Mouse (Mus musculus) erythroblast, embryonic 14.5 days (primary cell): ENCODE results near the gene Fblim1. TPM values are rescaled to one million over a fixed set of nuclear protein-coding genes. Genes with fewer than 3 reads are reported as not detected.
"Not testable (repeated sequence)": the region's sequence is repeated elsewhere in the genome, so short reads cannot be mapped to it uniquely, and the experiment has no call there.

ENCODE experiments used
- H3K27me3 ChIP-seq: 2 replicates; pipeline ENCODE4 v1.6.1; 2012; ENCODE audit warnings: inconsistent platforms; ENCODE audit not compliant: control insufficient read depth
- H3K36me3 ChIP-seq: 2 replicates; pipeline ENCODE4 v1.6.1; 2012; ENCODE audit warnings: mild to moderate bottlenecking, inconsistent platforms; ENCODE audit not compliant: control insufficient read depth
- H3K4me1 ChIP-seq: 2 replicates; pipeline ENCODE4 v1.6.1; 2012; ENCODE audit warnings: inconsistent platforms; ENCODE audit not compliant: control insufficient read depth
- H3K4me3 ChIP-seq: replicated peaks from 2 replicates; pipeline ENCODE3; 2012; ENCODE audit warnings: moderate library complexity, mild to moderate bottlenecking, inconsistent platforms
- H3K9me3 ChIP-seq: 2 replicates; pipeline ENCODE4 v1.6.1; 2012; ENCODE audit warnings: low read length, inconsistent platforms, mixed read lengths; ENCODE audit not compliant: control insufficient read depth
- GATA1 ChIP-seq: IDR thresholded peaks from 2 replicates; pipeline ENCODE4 v1.6.1; 2012; ENCODE audit warnings: low read length, inconsistent platforms, mixed read lengths
- TAL1 ChIP-seq: IDR thresholded peaks from 3 replicates; pipeline ENCODE4 v1.6.1; 2012; ENCODE audit warnings: low read length, inconsistent platforms, mixed read lengths
- polyA plus RNA-seq: library from polyadenylated mRNA; stranded (reverse); fragments of >175 nt; gene quantifications from 2 replicates; pipeline ENCODE4 v1.2.3, GENCODE M21; 2012

The Fblim1 gene
- polyA plus RNA-seq, 1 experiment, result 0.02 TPM

- H3K9me3 ChIP-seq, result no peaks in the 10 kb centered on the region
Measured at GRCm38 (mm10) chr4:141566187-141566586, 39.7 kb downstream of the Fblim1 start.

GRCm38 (mm10) chr4:141565325-141565724 is 40.6 kb downstream of the Fblim1 start:
- no peaks in the 10 kb centered on the region for H3K36me3 ChIP-seq
- no peak overlapping the region for H3K4me3 ChIP-seq
- peaks cover 1% of the 10 kb centered on the region for H3K4me1 ChIP-seq
- H3K9me3 ChIP-seq, result no peaks in the 10 kb centered on the region
- TF ChIP-seq GATA1 (no peak), TAL1 (no peak)
- H3K27me3 ChIP-seq, result no peaks in the 10 kb centered on the region

More at GRCm38 (mm10) chr4:141566187-141566586, 39.7 kb downstream of the Fblim1 start:
- no peak for TF ChIP-seq TAL1
- TF ChIP-seq GATA1, result no peak
- Histone ChIP-seq H3K4me1 (no peaks in the 10 kb centered on the region; the same call in 1 of the 2 replicates), H3K36me3 (no peaks in the 10 kb centered on the region), H3K4me3 (no peak overlapping the region), H3K27me3 (no peaks in the 10 kb centered on the region)

- no peak overlapping the region for H3K4me3 ChIP-seq
- TF ChIP-seq TAL1 (no peak), GATA1 (no peak)
- no peaks in the 10 kb centered on the region for H3K9me3 ChIP-seq
- H3K27me3 ChIP-seq, result no peaks in the 10 kb centered on the region
- peaks cover 8% of the 10 kb centered on the region for H3K4me1 ChIP-seq
- no peaks in the 10 kb centered on the region for H3K36me3 ChIP-seq
Measured at GRCm38 (mm10) chr4:141564660-141565059, 41.2 kb downstream of the Fblim1 start.

GRCm38 (mm10) chr4:141564209-141564608 is 41.7 kb downstream of the Fblim1 start:
- no peaks in the 10 kb centered on the region for H3K9me3 ChIP-seq
- H3K27me3 ChIP-seq, result no peaks in the 10 kb centered on the region
- no peak overlapping the region for H3K4me3 ChIP-seq
- TF ChIP-seq GATA1 (no peak), TAL1 (no peak)
- H3K4me1 ChIP-seq, result peaks cover 12% of the 10 kb centered on the region
- H3K36me3 ChIP-seq, result no peaks in the 10 kb centered on the region

GRCm38 (mm10) chr4:141562281-141562680 is 43.6 kb downstream of the Fblim1 start:
- H3K27me3 ChIP-seq, result no peaks in the 10 kb centered on the region
- no peaks in the 10 kb centered on the region for H3K9me3 ChIP-seq
- no peak overlapping the region for H3K4me3 ChIP-seq
- peaks cover 32% of the 10 kb centered on the region for H3K4me1 ChIP-seq
- no peaks in the 10 kb centered on the region for H3K36me3 ChIP-seq
- TF ChIP-seq GATA1 (no peak), TAL1 (no peak)

- not testable (repeated sequence) for H3K4me3 ChIP-seq, H3K9me3 ChIP-seq, H3K27me3 ChIP-seq, H3K36me3 ChIP-seq
- H3K4me1 ChIP-seq, result peaks cover 32% of the 10 kb centered on the region
Measured at GRCm38 (mm10) chr4:141561331-141561919, 44.5 kb downstream of the Fblim1 start.

GRCm38 (mm10) chr4:141559898-141560263 is 46.0 kb downstream of the Fblim1 start:
- H3K36me3 ChIP-seq, result no peaks in the 10 kb centered on the region
- H3K4me1 ChIP-seq, result peaks cover 32% of the 10 kb centered on the region
- no peak for TF ChIP-seq TAL1
- TF ChIP-seq GATA1, result no peak
- no peaks in the 10 kb centered on the region for H3K9me3 ChIP-seq
- no peaks in the 10 kb centered on the region for H3K27me3 ChIP-seq
- peak overlapping the region; percentile 76 for H3K4me3 ChIP-seq

GRCm38 (mm10) chr4:141559131-141559897 is 46.6 kb downstream of the Fblim1 start:
- Histone ChIP-seq H3K36me3 (no peaks in the 10 kb centered on the region), H3K27me3 (no peaks in the 10 kb centered on the region), H3K4me1 (peaks cover 32% of the 10 kb centered on the region), H3K9me3 (no peaks in the 10 kb centered on the region), H3K4me3 (peak overlapping the region; percentile 76)
- no peak for TF ChIP-seq TAL1

GRCm38 (mm10) chr4:141558658-141559057 is 47.2 kb downstream of the Fblim1 start:
- H3K36me3 ChIP-seq, result no peaks in the 10 kb centered on the region
- H3K9me3 ChIP-seq, result no peaks in the 10 kb centered on the region
- H3K4me3 ChIP-seq, result peak overlapping the region; percentile 76
- no peak for TF ChIP-seq GATA1
- TF ChIP-seq TAL1, result no peak
- no peaks in the 10 kb centered on the region for H3K27me3 ChIP-seq
- peaks cover 32% of the 10 kb centered on the region for H3K4me1 ChIP-seq

GRCm38 (mm10) chr4:141556163-141556562 is 49.7 kb downstream of the Fblim1 start:
- H3K4me3 ChIP-seq, result not testable (repeated sequence)
- H3K4me1 ChIP-seq, result peaks cover 39% of the 10 kb centered on the region

GRCm38 (mm10) chr4:141554255-141554865 is 51.5 kb downstream of the Fblim1 start:
- not testable (repeated sequence) for H3K9me3 ChIP-seq, H3K27me3 ChIP-seq, H3K4me3 ChIP-seq, H3K36me3 ChIP-seq
- peaks cover 28% of the 10 kb centered on the region for H3K4me1 ChIP-seq

More at GRCm38 (mm10) chr4:141556163-141556562, 49.7 kb downstream of the Fblim1 start:
- H3K27me3 ChIP-seq, H3K9me3 ChIP-seq, H3K36me3 ChIP-seq: not testable (repeated sequence)
